Mouse (Mus musculus) forebrain, postnatal 0 days (tissue): ENCODE data around the gene Bcl2l2. TPM values are rescaled to one million over a fixed set of nuclear protein-coding genes. Genes with fewer than 3 reads are reported as not detected.

Experiments used
- ATAC-seq: fragments of 200-750 bp; cut with Nextera tagmentation; 2 replicates; pipeline ENCODE4 v1.8.0; 2017; ENCODE audit warnings: mild to moderate bottlenecking, moderate library complexity
- DNase-seq: peaks from one replicate; pipeline ENCODE4 v3.0.0-alpha.2; 2015
- H3K27ac ChIP-seq: fragments of 300-500 bp; sonication (generic); 2 replicates; pipeline ENCODE4 v1.5.1; 2014; ENCODE audit warnings: low read depth, mild to moderate bottlenecking, antibody characterized with exemption, low read length, moderate library complexity, mixed read lengths
- H3K27me3 ChIP-seq: fragments of 300-500 bp; sonication (generic); 2 replicates; pipeline ENCODE4 v1.6.1; 2014; ENCODE audit warnings: mild to moderate bottlenecking, low read length, mixed read lengths; ENCODE audit not compliant: insufficient read depth
- H3K36me3 ChIP-seq: fragments of 300-500 bp; sonication (generic); 2 replicates; pipeline ENCODE4 v1.6.1; 2014; ENCODE audit warnings: mild to moderate bottlenecking, moderate library complexity; ENCODE audit not compliant: insufficient read depth
- H3K4me1 ChIP-seq: fragments of 300-500 bp; sonication (generic); 2 replicates; pipeline ENCODE4 v1.6.1; 2014; ENCODE audit warnings: antibody characterized with exemption; ENCODE audit not compliant: insufficient read depth
- H3K4me2 ChIP-seq: fragments of 300-500 bp; sonication (generic); 2 replicates; pipeline ENCODE4 v1.6.1; 2014; ENCODE audit warnings: low read depth, mild to moderate bottlenecking, moderate library complexity
- H3K4me3 ChIP-seq: fragments of 300-500 bp; sonication (generic); 2 replicates; pipeline ENCODE4 v1.5.1; 2014; ENCODE audit warnings: low read depth, low read length, mixed read lengths
- H3K9ac ChIP-seq: fragments of 300-500 bp; sonication (generic); 2 replicates; pipeline ENCODE4 v1.6.1; 2014; ENCODE audit warnings: mild to moderate bottlenecking
- H3K9me3 ChIP-seq: fragments of 300-500 bp; sonication (generic); 2 replicates; pipeline ENCODE4 v1.6.1; 2016; ENCODE audit warnings: low read length
- CTCF ChIP-seq: sonication (generic); IDR thresholded peaks from 2 replicates; pipeline ENCODE4 v1.5.1; 2016; ENCODE audit warnings: antibody characterized with exemption, control low read depth, low read depth
- WGBS: fragments of 180-500 bp; shearing (Covaris S2); extraction: QIAGEN DNeasy Blood & Tissue Kit; methylation state at CpG from one replicate; pipeline ENCODE4 v1.1.7; 2014; 5-methylcytosine and 5-hydroxymethylcytosine counted together
- polyA plus RNA-seq: library from polyadenylated mRNA; unstranded; fragments of >200 nt; fragmentation: Nextera tagmentation; extraction: Ambion mirVana; gene quantifications from 2 replicates; pipeline ENCODE4 v1.2.1, GENCODE M21; 2015
- total RNA-seq: library from RNA; depleted of rRNA; stranded (reverse); fragments of >200 nt; gene quantifications from 2 replicates; pipeline ENCODE4 v1.2.3, GENCODE M21; 2014; rRNA removed

Bcl2l2 gene
- total and polyA plus RNA-seq, 2 experiments from 2014 or later = 2.9 to 38.0 TPM

GRCm38 (mm10) chr14:54935904-54936830, 53.0 kb downstream of the Bcl2l2 start, which contains the start of gene Cmtm5:
TSS of gene Cmtm5 (plus strand) at chr14:54936261.
- TF ChIP-seq CTCF = peak; percentile 44
- 41% methylated on average over 8 of the region's 8 CpGs for WGBS
- Histone ChIP-seq H3K9me3 (no peaks in the 10 kb centered on the region), H3K4me3 (no peak within 1 kb of the TSS), H3K27ac (peak within 1 kb of the TSS; percentile 71), H3K4me1 (no peaks in the 10 kb centered on the region), H3K27me3 (no peaks in the 10 kb centered on the region), H3K9ac (no peak within 1 kb of the TSS), H3K4me2 (no peak within 1 kb of the TSS), H3K36me3 (no peaks in the 10 kb centered on the region)
- DNase-seq (peak; percentile 58), ATAC-seq (peak; percentile 91)

GRCm38 (mm10) chr14:54936831-54937160, 53.6 kb downstream of the Bcl2l2 start:
- Histone ChIP-seq H3K9ac (no peak overlapping the region), H3K4me2 (no peak overlapping the region), H3K4me3 (no peak overlapping the region), H3K9me3 (no peaks in the 10 kb centered on the region), H3K27me3 (no peaks in the 10 kb centered on the region), H3K36me3 (no peaks in the 10 kb centered on the region), H3K4me1 (no peaks in the 10 kb centered on the region), H3K27ac (peak overlapping the region; percentile 71; the same call in 1 of the 2 replicates)
- DNase-seq (no peak), ATAC-seq (no peak)
- TF ChIP-seq CTCF = no peak
- 73% methylated on average over 6 of the region's 6 CpGs for WGBS

- DNase-seq = no peak
- Histone ChIP-seq H3K27me3 (no peaks in the 10 kb centered on the region), H3K27ac (no peak overlapping the region), H3K9ac (no peak overlapping the region), H3K4me1 (no peaks in the 10 kb centered on the region), H3K36me3 (no peaks in the 10 kb centered on the region), H3K4me2 (no peak overlapping the region), H3K4me3 (no peak overlapping the region), H3K9me3 (no peaks in the 10 kb centered on the region)
- no peak for TF ChIP-seq CTCF
- 89% methylated on average over 16 of the region's 16 CpGs for WGBS
- ATAC-seq = no peak
These were observed 54.4 kb downstream of the Bcl2l2 start for GRCm38 (mm10) chr14:54937361-54938182.

Other genes with a start within 250 kb of the Bcl2l2 start
- not detected in 2 replicates for gene Gm17606, start 242.4 kb upstream of the Bcl2l2 start, total RNA-seq
- not detected in 2 replicates for gene Gm17606, start 242.4 kb upstream of the Bcl2l2 start, polyA plus RNA-seq
- 15.6 and 21.7 TPM in 2 replicates for gene Cdh24, start 242.0 kb upstream of the Bcl2l2 start, total RNA-seq
- 3.8 and 4.6 TPM in 2 replicates for gene Cdh24, start 242.0 kb upstream of the Bcl2l2 start, polyA plus RNA-seq
- 32.0 and 36.2 TPM in 2 replicates for gene 1700123O20Rik, start 197.2 kb upstream of the Bcl2l2 start, total RNA-seq
- 66.6 and 70.7 TPM in 2 replicates for gene 1700123O20Rik, start 197.2 kb upstream of the Bcl2l2 start, polyA plus RNA-seq
- gene Acin1, start 196.4 kb upstream of the Bcl2l2 start, total RNA-seq = 143 and 147 TPM in 2 replicates
- 80.7 and 97.0 TPM in 2 replicates for gene Acin1, start 196.4 kb upstream of the Bcl2l2 start, polyA plus RNA-seq
- gene Gm29776, start 184.5 kb upstream of the Bcl2l2 start, total RNA-seq = 0.14 and 0.15 TPM in 2 replicates
- 0.06 and 0.13 TPM in 2 replicates for gene Gm29776, start 184.5 kb upstream of the Bcl2l2 start, polyA plus RNA-seq
- gene Cebpe, start 171.2 kb upstream of the Bcl2l2 start, total RNA-seq = 0.38 TPM in 1 of 2 replicates, not detected in the other
- not detected in 2 replicates for gene Cebpe, start 171.2 kb upstream of the Bcl2l2 start, polyA plus RNA-seq
- 11.8 and 13.3 TPM in 2 replicates for gene Slc7a8, start 101.4 kb upstream of the Bcl2l2 start, total RNA-seq
- 12.5 and 14.5 TPM in 2 replicates for gene Slc7a8, start 101.4 kb upstream of the Bcl2l2 start, polyA plus RNA-seq
- not detected in 2 replicates for gene Rnf212b, start 69.2 kb upstream of the Bcl2l2 start, total RNA-seq
- gene Rnf212b, start 69.2 kb upstream of the Bcl2l2 start, polyA plus RNA-seq = not detected in 2 replicates
- gene Homez, start 12.4 kb upstream of the Bcl2l2 start, total RNA-seq = 7.1 and 7.2 TPM in 2 replicates
- gene Homez, start 12.4 kb upstream of the Bcl2l2 start, polyA plus RNA-seq = 2.7 and 6.9 TPM in 2 replicates
- 17.4 and 19.7 TPM in 2 replicates for gene Ppp1r3e, start 5.8 kb upstream of the Bcl2l2 start, total RNA-seq
- 2.3 and 3.3 TPM in 2 replicates for gene Ppp1r3e, start 5.8 kb upstream of the Bcl2l2 start, polyA plus RNA-seq
- 3.1 TPM in 1 of 2 replicates, not detected in the other for gene Gm20521, start 64 bp downstream of the Bcl2l2 start, total RNA-seq
- gene Gm20521, start 64 bp downstream of the Bcl2l2 start, polyA plus RNA-seq = 0.30 and 0.89 TPM in 2 replicates
- gene Pabpn1, start 9.1 kb downstream of the Bcl2l2 start, total RNA-seq = 113 and 116 TPM in 2 replicates
- 105 and 126 TPM in 2 replicates for gene Pabpn1, start 9.1 kb downstream of the Bcl2l2 start, polyA plus RNA-seq
- gene Slc22a17, start 29.8 kb downstream of the Bcl2l2 start, total RNA-seq = 327 and 359 TPM in 2 replicates
- 230 and 282 TPM in 2 replicates for gene Slc22a17, start 29.8 kb downstream of the Bcl2l2 start, polyA plus RNA-seq
- gene Efs, start 42.7 kb downstream of the Bcl2l2 start, total RNA-seq = 22.2 and 29.8 TPM in 2 replicates
- 13.4 and 13.5 TPM in 2 replicates for gene Efs, start 42.7 kb downstream of the Bcl2l2 start, polyA plus RNA-seq
- gene Il25, start 49.3 kb downstream of the Bcl2l2 start, total RNA-seq = 0.38 TPM in 1 of 2 replicates, not detected in the other
- gene Il25, start 49.3 kb downstream of the Bcl2l2 start, polyA plus RNA-seq = 0.18 and 0.58 TPM in 2 replicates
- gene Cmtm5, start 52.9 kb downstream of the Bcl2l2 start, total RNA-seq = 17.9 and 19.9 TPM in 2 replicates
- 17.7 and 22.7 TPM in 2 replicates for gene Cmtm5, start 52.9 kb downstream of the Bcl2l2 start, polyA plus RNA-seq
- gene Myh6, start 83.5 kb downstream of the Bcl2l2 start, total RNA-seq = 0.23 and 5.8 TPM in 2 replicates
- 2.3 and 2.5 TPM in 2 replicates for gene Myh6, start 83.5 kb downstream of the Bcl2l2 start, polyA plus RNA-seq
- not detected in 2 replicates for gene Gm17428, start 93.6 kb downstream of the Bcl2l2 start, total RNA-seq
- not detected in 2 replicates for gene Gm17428, start 93.6 kb downstream of the Bcl2l2 start, polyA plus RNA-seq
- gene Myh7, start 111.2 kb downstream of the Bcl2l2 start, total RNA-seq = 8.5 and 9.3 TPM in 2 replicates
- gene Myh7, start 111.2 kb downstream of the Bcl2l2 start, polyA plus RNA-seq = 8.8 and 9.6 TPM in 2 replicates
- 24.2 and 36.8 TPM in 2 replicates for gene Ngdn, start 132.1 kb downstream of the Bcl2l2 start, total RNA-seq
- gene Ngdn, start 132.1 kb downstream of the Bcl2l2 start, polyA plus RNA-seq = 47.9 and 51.3 TPM in 2 replicates
- gene Zfhx2, start 208.9 kb downstream of the Bcl2l2 start, total RNA-seq = 8.9 and 11.1 TPM in 2 replicates
- gene Zfhx2, start 208.9 kb downstream of the Bcl2l2 start, polyA plus RNA-seq = 2.7 and 7.5 TPM in 2 replicates
- 49.0 and 55.2 TPM in 2 replicates for gene Thtpa, start 211.4 kb downstream of the Bcl2l2 start, total RNA-seq
- 47.2 and 48.0 TPM in 2 replicates for gene Thtpa, start 211.4 kb downstream of the Bcl2l2 start, polyA plus RNA-seq
- 11.3 and 12.8 TPM in 2 replicates for gene Ap1g2, start 223.2 kb downstream of the Bcl2l2 start, total RNA-seq
- 4.2 and 5.5 TPM in 2 replicates for gene Ap1g2, start 223.2 kb downstream of the Bcl2l2 start, polyA plus RNA-seq
- gene Jph4, start 233.6 kb downstream of the Bcl2l2 start, total RNA-seq = 156 and 160 TPM in 2 replicates
- gene Jph4, start 233.6 kb downstream of the Bcl2l2 start, polyA plus RNA-seq = 47.4 and 55.3 TPM in 2 replicates